Mouse (Mus musculus): Measurements from ENCODE around the gene Traip.

Gene Traip

DNA sequence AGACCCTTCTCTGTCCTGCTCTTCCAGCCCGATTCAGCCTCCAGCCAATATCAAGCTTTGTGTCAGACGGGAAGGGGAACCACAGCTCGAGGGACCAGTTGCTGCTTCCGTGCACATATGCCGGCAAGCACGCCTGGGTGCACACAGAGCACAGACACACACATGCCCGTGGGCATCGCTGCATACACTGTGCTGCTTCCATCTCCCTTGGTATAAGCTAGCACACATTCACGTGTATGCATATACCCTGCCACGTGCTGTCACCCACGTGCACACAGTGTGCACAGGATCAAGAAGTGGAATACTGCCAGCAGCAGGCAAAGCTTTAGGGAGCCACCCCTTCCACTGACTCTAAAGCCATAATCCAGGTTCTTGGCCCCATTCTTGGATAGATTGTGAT, 15.8 kb upstream of the Traip start:
- DNase-seq (ENCODE audit: low read depth, low spot score) = no peak

DNA sequence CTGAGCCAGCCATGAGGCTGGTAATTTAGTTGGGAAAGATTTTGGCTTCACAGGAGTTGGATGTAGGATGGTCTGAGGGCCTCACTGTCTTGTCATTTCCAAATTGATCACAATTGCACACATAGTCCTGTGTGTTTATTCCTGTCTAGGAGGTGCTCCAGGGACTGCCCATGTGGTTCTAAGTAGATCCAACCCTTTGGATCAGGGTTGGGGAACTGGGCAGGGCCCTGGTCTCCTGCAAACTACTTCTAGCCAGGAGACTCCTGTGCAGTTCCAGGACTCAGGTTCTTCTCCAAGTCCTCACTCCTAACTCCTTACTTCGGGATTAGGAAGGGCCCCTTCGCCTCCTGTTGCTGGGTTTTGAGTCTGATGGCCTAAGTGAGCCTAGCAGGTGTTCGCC, 14.6 kb upstream of the Traip start, which contains the start of gene Camkv:
Gene Camkv (plus strand): TSS at position 301 of the 400 bp plus-strand sequence.
- DNase-seq (ENCODE audit: low read depth, low spot score) = no peak

DNA sequence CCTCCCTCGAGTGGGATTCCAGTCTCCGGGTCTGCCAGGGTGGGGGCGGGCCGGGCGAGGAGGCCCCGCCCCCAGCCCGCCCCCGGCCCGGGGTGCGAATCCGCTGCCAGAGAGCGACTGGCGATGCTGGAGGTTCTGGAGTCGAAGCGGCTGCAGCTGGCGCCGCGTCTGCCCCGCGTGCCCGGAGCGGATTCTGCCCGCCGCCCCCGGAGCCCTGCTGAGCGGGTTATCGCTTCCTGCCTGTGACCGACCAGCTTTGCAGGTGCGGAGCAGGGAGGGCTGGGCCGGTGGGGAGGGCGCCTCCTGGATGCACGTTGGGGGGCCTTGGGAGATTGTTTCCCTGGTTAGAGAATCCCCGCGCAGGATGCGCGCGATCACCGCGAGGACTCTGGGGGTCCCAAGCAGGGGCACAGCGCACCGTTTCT, 14.1 kb upstream of the Traip start:
- DNase-seq (ENCODE audit: low read depth, low spot score) = no peak

DNA sequence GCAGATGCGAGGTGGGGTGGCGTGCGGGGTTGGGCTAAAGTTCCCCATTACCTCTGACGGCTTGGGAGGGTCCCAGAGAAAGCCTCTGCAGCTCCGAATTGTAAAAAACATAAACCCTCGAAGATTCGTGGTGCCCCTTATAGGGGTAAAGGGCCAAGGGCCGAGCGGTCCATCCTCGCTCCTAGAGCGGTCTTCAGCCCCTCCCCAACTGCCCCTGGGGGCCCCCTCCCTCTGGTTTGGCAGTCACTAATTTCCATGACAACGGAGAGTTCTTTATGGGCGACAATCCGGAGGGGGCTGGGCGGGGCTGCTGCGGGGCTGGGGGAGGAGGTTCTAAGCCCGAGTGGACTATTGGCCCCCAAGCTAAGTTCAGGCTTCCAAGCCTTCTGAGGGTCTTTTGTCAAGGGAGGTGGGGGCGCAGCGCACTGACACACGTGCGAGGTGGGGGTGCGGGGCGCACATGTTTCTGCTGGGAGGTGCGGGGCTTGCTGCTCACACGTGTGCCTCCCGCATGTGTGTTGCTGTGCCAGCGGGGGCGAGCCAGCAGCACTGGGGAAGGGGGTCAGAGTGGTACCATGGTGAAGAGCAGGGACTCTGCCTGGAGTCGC, 13.6 kb upstream of the Traip start:
- no peak for DNase-seq (ENCODE audit: low read depth, low spot score)

DNA sequence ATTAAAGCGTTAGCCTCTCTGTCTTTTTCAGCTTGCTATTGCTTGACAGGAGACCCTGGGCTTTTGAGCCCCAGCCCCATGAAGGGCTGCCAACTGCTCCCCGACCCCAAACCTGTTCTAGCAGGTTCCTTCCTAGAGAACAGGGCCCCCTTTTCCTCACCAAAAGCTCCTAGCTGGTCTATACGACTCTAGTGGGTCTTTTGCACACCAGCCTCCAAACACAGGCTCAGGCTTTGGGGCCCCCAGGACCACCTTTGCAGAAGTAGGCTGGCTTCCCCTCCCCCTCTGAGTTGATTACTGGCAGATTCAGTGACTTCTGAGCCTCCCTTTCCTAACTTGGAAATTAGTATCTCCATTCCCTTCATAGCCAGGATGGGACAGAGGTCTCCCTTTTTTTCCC, 13.1 kb upstream of the Traip start:
- no peak for DNase-seq (ENCODE audit: low read depth, low spot score)

DNA sequence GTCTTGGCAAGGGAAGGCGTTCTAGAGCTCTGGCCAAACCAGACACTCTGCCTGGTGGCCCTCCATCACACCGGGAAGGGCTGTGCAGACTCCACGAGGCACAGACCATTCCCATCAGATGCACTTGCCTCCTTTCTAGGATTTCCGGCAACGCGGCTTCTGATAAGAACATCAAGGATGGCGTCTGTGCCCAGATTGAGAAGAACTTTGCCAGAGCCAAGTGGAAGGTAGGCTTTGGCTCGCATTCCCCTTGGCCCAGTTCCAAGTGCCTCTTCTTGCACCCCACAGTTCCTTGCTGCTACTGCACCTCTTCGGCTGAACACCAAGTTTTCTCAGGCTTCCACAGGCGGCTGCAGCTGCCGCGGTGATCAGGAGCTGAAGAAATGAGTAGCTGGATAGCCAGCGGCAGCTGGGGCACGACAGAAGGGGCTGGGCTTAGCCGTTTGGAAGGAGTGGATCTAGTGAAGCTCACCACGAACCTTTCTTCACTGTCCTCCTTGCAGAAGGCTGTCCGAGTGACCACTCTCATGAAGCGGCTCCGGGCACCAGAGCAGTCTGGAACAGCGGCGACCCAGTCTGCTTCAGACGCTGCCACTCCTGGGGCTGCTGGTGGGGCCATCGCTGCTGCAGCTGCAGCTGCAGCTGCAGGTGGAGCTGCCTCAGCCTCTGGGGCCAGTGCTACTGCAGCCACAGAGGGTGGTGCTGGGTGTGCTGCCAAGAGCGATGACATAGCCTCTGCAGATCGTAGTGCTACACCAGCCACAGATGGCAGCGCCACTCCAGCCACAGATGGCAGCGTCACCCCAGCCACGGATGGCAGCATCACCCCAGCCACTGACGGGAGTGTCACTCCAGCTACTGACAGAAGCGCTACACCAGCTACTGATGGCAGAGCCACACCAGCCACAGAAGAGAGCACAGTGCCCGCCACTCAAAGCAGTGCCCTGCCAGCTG, 2.4 kb upstream of the Traip start:
- DNase-seq (ENCODE audit: low read depth, low spot score) = no peak

DNA sequence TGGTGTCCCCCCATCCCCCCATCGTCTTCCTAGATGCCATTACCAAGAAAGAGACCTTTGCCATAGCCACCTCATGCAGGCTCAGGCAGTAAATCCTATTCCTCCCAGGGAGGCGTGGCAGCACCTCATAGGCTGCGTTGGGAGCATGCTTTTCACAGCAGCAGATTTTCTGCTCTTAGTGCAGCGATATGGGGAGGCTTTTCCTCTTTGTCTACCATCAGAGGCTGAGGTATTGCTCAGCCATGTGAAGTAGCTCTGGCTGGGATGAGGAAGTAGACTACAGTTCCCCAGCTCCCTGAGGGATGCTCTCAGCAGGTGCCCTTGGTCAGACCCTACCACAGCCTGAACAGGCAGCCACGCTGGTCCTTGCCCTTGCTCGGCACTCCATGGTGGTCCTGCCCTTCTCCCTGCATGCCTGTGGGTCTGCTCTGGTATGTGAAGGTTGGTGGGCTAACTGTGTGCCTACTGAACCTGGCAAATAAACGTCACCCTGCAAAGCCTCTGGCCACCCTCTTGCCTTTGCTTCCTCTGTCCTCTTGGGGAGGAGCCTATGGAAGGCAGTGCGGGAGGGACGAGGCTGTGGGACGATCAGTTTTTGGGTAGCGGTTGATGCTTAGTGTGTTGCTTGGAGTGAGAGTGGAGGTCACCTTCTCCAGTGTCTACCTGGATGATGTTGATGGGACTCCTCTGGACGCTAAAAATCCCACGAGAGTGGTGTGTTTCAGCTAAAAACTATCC, 583 bp upstream of the Traip start:
- DNase-seq (ENCODE audit: low read depth, low spot score) = no peak

DNA sequence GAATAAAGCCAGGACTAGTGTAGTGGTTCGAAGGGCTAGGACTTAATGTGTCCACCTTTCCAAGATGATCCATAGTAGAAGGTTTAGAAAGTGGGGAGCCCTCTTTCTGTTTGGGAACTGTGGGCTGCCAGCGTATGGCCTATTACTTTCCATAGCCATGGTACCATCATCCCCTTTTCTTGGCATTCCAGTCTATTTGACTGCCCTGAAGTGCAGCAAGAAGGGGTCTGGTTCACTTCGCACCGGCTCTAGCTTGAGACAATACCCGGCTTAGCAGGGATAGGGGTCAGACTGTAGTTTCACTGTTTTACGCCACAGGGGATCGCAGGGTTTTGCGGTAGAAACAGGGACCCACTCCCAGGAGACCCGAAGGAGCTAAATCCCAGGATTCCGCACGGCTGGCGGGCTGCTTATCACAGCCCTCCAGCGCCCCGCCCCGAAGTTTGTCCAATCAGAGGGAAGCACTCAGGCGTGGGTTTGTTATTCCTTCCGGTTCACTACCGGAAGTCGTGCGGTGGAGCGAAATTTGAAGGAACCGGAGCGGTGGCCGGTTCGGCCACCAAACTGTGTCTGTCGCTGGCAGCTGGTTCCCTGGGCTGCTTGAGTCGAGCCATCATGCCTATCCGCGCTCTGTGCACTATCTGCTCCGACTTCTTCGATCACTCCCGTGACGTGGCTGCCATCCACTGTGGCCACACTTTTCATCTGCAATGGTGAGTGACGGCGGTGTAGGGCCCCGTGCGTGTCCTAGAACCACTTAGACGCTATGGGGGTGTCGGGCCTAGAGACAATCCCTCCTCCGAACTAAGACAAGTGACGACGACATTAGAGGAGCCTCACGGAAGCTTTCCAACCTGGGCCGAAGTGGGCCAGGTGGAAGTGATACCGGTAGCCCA, 772 bp downstream of the Traip start:
- peak; percentile 88 for DNase-seq (ENCODE audit: low read depth, low spot score)

DNA sequence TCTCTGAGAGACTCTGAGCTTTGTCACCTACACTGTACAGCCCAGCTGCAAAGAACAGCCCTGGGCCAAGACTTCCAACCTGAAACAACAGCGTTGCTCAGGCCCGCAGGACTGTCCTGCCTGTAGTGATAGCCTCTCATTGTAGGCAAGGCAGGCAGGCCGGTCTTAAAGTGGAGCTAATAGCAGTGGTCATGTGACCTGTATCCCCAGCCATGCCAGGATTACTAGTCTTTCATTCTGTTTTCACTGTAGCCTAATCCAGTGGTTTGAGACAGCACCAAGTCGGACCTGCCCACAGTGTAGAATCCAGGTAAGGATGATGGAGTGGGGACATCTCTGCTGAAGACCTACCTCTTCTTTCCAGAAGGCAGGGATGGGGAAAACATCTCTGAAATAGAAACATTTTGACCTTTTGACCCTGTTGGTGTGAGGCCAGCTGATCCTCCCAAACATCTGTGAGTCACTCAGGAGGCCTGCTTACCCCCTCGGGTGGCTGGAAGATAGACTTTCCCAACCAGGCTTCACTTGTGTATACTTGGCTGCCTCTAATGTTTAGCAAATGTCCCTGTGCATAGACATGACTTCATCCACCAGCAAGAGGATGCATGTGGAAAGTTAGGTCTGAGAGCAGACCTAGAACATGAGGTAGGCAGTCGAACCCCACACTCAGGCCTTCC, 5.8 kb downstream of the Traip start:
- no peak for DNase-seq (ENCODE audit: low read depth, low spot score)

DNA sequence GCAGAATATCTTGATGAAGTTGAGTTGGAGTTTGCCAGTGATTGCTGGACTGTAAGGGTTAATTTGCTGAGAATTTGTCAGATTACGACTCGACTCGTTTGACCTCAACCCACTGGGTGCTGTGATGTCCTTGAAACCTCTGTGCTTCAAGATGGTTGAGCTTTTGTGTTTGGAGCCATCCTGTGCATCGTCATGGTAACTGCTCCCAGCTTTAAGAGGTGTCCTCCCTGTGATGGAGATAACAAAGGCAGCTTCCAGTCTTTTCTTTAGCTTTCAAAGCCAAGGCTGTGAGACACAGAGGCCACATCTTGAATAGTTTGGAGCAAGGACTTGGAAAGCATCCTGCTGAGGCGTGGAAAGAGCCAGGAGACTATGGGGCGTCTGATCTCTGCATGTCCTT, 7.2 kb downstream of the Traip start:
- DNase-seq (ENCODE audit: low read depth, low spot score) = no peak

DNA sequence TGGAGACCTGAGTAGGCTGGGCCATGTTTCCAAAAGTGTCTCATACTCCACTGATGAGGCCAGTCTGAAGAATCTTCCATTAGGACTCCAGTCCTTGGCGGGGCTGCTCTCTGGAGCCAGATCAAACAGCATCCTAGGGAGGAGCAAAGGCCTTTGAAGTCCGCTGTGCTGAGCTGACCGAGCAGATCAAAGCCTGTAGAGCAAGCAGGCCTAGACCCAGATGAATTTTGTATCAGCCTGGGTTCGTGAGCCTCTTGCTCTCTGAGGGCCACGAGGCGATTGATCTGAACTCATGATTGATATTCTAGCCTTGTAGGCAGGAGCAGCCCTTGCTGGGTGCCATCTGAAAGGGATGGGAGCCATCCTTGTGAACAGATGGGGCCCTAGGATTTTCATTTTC, 10.0 kb downstream of the Traip start:
- no peak for DNase-seq (ENCODE audit: low read depth, low spot score)

DNA sequence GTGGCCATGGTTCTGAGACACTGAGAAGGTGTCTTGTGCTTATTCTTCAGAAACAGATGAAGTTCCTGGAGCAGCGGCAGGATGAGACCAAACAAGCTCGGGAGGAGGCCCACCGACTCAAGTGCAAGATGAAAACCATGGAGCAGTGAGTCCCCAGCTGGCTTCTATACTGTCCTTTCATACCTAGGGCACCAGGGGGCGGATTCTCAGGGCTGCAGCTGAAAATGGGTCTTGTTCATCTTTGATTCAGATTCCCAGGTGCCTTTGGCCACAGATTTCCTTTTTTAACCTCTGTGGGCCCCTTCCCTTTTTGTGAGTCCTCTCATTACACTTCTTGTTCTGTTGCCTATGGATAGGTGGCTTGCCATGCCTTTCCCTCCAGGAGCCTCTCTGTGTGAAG, 11.0 kb downstream of the Traip start:
- DNase-seq (ENCODE audit: low read depth, low spot score) = no peak

DNA sequence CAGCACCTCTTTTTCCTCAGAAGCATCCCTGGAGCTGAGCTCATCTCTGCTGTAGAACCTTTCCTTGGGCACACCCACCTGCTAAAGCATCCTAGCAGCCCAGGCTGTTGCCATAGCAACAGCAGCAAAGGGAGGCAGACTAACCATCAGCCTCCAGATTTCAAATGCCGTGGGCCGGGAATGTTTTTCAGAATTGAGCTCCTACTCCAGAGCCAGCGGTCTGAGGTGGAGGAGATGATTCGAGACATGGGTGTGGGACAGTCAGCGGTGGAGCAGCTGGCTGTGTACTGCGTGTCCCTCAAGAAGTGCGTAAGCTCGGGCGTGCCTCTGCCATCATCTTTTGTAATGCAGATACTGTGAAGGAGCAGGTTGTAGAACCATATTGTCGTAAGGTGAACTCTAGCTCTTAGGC, 11.4 kb downstream of the Traip start:
- DNase-seq (ENCODE audit: low read depth, low spot score) = no peak

DNA sequence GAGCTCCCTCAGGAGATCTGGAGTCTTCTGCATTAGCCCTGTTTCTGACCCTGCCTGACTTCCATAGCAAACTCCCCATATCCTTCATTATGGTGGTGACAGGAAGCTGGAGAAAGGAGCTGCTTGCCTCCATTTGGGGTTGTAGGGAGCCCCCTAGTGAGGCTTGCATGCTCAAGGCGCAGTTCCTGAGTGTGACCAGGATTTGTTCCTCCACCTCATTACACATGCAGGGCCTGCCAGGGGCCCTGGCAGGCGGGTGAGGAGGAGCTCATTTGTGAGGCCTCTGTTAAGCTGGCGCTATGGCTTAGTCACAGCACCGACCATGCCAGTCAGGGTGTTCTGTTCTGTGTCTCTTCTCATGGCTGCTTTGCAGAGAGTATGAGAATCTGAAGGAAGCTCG, 11.9 kb downstream of the Traip start:
- no peak for DNase-seq (ENCODE audit: low read depth, low spot score)

DNA sequence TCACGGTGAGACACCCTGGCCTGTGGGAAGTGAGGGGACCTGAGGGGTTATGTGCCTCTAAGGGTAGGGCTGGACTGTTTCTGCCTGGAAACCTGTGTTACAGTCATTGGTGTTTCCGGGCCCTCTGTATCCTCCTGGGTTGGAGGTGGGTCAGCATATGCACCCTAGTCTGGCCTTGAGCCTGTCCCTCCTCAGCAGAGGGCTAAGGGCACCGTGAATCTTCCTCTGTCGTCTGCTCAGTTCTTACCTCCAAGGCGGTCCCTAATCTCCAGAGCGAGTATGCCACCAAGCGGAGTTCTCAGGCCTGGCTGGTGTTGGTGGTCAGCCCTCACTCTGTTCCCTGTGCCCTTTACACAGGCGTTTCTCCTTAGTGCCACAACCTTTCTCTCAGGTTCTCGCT, 13.0 kb downstream of the Traip start:
- no peak for DNase-seq (ENCODE audit: low read depth, low spot score)

DNA sequence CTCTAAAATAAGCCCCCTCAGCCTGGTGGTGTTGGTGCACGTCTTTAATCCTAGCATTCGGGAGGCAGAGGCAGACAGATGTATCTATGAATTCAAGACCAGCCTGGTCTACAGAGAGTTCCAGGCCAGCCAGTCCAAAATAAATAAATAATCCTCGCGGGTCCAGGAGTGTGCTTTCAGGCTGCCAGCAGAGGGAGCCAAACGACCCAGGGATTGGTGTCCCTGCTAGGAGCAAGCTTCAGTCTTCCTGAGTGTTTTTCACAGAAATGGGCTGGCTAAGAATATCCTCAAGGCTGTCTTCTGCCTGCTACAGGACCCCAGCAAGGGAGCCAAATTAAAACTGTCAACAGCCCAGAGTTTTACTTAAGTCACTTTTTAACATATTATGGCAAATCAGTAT, 13.8 kb downstream of the Traip start:
- peak; percentile 84 for DNase-seq (ENCODE audit: low read depth, low spot score)

DNA sequence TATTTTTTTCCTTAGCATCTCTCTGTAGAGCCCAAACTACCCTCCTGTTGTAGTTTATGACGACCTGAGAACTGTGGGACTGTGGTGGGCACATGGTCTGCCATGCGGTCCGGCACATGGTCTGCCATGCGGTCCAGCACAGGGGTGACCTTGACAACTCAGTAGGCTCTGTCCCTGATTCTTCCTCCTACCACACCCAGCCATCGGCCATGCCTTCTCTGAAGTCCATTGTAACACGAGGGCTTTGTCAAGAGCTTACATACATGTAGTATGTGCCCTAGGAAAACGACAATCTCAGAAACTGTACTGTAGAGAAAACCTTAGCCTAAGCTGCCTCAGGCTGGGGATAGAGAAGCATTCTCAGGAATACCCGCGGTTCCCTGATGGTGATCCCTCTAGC, 14.7 kb downstream of the Traip start:
- no peak for DNase-seq (ENCODE audit: low read depth, low spot score)

DNA sequence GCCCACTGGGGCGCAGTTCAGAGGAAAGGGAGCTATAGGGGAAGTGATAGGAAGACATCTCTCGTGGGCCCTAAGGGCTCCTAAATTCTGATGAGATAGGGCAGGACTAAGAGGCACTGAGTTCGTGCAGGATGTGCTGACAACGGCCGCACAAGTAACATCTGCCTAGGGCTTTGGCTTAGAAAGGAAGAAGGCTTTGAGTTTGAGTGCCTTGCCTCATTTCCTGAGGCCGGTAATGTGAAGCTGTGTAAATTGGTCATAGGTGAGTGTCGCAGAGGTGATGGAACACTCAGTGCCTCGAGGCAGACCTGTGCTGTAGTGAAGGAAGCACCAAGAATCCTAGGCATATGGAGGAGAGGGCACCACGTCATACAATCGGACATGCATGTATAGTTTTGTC, 16.7 kb downstream of the Traip start:
- DNase-seq (ENCODE audit: low read depth, low spot score) = no peak

DNA sequence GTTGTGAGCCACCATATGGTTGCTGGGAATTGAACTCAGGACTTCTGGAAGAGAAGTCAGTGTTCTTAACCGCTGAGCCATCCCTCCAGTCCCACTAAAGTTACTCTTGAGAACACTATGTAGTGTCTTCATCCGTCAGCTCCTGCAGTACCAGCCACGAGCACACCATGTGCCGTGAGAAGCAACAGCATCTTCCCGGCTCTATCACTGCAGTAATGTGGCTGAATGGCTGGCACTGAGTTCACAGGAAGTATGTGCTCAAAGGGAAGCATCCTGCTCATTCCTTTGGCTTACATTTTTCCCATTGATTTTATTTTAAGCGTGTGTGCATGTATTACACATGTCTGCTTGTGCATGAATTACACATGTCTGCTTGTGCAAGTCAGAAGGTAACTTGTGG, 17.5 kb downstream of the Traip start:
- DNase-seq (ENCODE audit: low read depth, low spot score) = no peak

DNA sequence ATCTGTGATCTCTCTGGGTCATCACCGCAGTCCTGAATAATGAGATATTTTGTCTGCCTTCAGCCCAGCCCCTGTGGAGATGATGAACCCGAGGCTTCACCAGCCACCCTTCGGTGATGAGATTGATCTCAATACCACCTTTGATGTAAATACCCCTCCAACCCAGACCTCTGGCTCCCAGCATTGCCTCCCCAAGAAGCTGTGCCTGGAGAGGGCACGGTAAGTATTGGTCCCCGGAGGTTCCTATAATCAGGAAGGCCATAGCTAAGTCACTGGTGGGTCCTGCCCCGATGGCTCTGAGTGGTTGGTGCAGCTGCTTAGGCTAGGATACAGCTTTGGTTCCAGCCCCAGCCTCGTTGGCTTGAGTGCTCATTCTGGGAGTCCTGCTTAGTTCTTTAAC, 18.6 kb downstream of the Traip start:
- no peak for DNase-seq (ENCODE audit: low read depth, low spot score)

DNA sequence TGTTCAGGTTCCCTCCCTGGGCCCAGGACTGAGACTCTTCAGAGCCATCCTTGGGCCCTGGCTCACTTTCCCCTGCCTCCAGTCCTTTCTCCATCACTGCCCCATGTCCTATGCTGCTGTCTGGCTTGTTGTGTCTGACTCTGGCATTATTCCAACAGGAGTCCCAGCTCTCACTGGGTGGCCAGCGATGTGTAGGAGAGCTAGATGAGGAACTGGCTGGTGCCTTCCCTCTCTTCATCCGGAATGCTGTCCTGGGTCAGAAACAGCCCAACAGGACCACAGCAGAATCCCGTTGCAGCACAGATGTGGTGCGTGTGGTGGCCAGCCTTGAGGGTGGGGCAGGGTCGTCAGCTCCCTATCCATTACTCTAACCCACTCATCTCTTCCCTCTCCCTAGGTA, 20.4 kb downstream of the Traip start:
- DNase-seq (ENCODE audit: low read depth, low spot score) = no peak

All from c-Kit-negative CD71-positive TER-119-positive erythroid progenitor cells, embryonic 14.5 days (primary cell).